Mouse (Mus musculus): ENCODE results near the gene Tmem223.

GRCm38 (mm10) chr19:8819596-8820423 lies 49.0 kb downstream of the Tmem223 start, which contains the start of gene Hnrnpul2:
- TF ChIP-seq POLR2A (IDR thresholded peaks at IDR 0.05; ENCODE audit: extremely low read depth, insufficient read depth, low read length) (peak; percentile 94), CTCF (IDR thresholded peaks at IDR 0.05; ENCODE audit: extremely low read depth, insufficient read depth, low read length) (no peak)

All from cortical plate, adult 2 months (tissue).